Mouse (Mus musculus): ENCODE data around the gene Retsat. TPM values are rescaled to one million over a fixed set of nuclear protein-coding genes. Genes with fewer than 3 reads are reported as not detected.

Retsat gene
- polyA plus RNA-seq, 1 experiment from 2014 or later: 5.0 TPM

GRCm38 (mm10) chr6:72598791-72599557 is 699 bp downstream of the Retsat start:
- DNase-seq (ENCODE audit: low spot score, missing footprints) (peak; percentile 85), ATAC-seq (ENCODE audit: low FRiP score) (0 out of 2 replicates have a peak, but pooled peaks have one; percentile 6)
- Histone ChIP-seq H3K4me1 (ENCODE audit: control insufficient read depth, insufficient read depth, low read length) (peaks cover 9% of the 10 kb centered on the region), H3K4me3 (ENCODE audit: low read depth, low read length) (peak overlapping the region; percentile 59), H3K4me2 (peak overlapping the region; percentile 62), H3K36me3 (ENCODE audit: control insufficient read depth, insufficient read depth, low read length) (no peaks in the 10 kb centered on the region), H3K9ac (ENCODE audit: low read length) (peak overlapping the region; percentile 78), H3K27me3 (ENCODE audit: control insufficient read depth, insufficient read depth, low read length) (no peaks in the 10 kb centered on the region), H3K9me3 (ENCODE audit: control insufficient read depth, low read length) (no peaks in the 10 kb centered on the region), H3K27ac (ENCODE audit: low read depth, low read length) (no peak overlapping the region)
- WGBS: 56% methylated on average over 12 of the region's 12 CpGs

- no peaks in the 10 kb centered on the region for H3K27me3 ChIP-seq (ENCODE audit: control insufficient read depth, insufficient read depth, low read length)
- no peak overlapping the region for H3K4me3 ChIP-seq (ENCODE audit: low read depth, low read length)
- H3K4me2 ChIP-seq: no peak overlapping the region
- no peaks in the 10 kb centered on the region for H3K9me3 ChIP-seq (ENCODE audit: control insufficient read depth, low read length)
- WGBS: 80% methylated on average over 6 of the region's 6 CpGs
- no peaks in the 10 kb centered on the region for H3K36me3 ChIP-seq (ENCODE audit: control insufficient read depth, insufficient read depth, low read length)
- H3K9ac ChIP-seq (ENCODE audit: low read length): no peak overlapping the region
- H3K4me1 ChIP-seq (ENCODE audit: control insufficient read depth, insufficient read depth, low read length): peaks cover 9% of the 10 kb centered on the region
- ATAC-seq (ENCODE audit: low FRiP score): no peak
- H3K27ac ChIP-seq (ENCODE audit: low read depth, low read length): no peak overlapping the region
- no peak for DNase-seq (ENCODE audit: low spot score, missing footprints)
These were observed 1.9 kb downstream of the Retsat start for GRCm38 (mm10) chr6:72600216-72600615.

- Histone ChIP-seq H3K4me3 (ENCODE audit: low read depth, low read length) (no peak overlapping the region), H3K9ac (ENCODE audit: low read length) (no peak overlapping the region), H3K36me3 (ENCODE audit: control insufficient read depth, insufficient read depth, low read length) (no peaks in the 10 kb centered on the region), H3K27me3 (ENCODE audit: control insufficient read depth, insufficient read depth, low read length) (no peaks in the 10 kb centered on the region), H3K4me1 (ENCODE audit: control insufficient read depth, insufficient read depth, low read length) (peaks cover 9% of the 10 kb centered on the region), H3K27ac (ENCODE audit: low read depth, low read length) (no peak overlapping the region), H3K9me3 (ENCODE audit: control insufficient read depth, low read length) (no peaks in the 10 kb centered on the region), H3K4me2 (no peak overlapping the region)
- DNase-seq (ENCODE audit: low spot score, missing footprints): no peak
- ATAC-seq (ENCODE audit: low FRiP score): no peak
- 83% methylated on average over 12 of the region's 12 CpGs for WGBS
These were observed 2.5 kb downstream of the Retsat start for GRCm38 (mm10) chr6:72600771-72601170.

- H3K9ac ChIP-seq (ENCODE audit: low read length): no peak overlapping the region
- no peak overlapping the region for H3K27ac ChIP-seq (ENCODE audit: low read depth, low read length)
- no peaks in the 10 kb centered on the region for H3K27me3 ChIP-seq (ENCODE audit: control insufficient read depth, insufficient read depth, low read length)
- no peak overlapping the region for H3K4me2 ChIP-seq
- H3K36me3 ChIP-seq (ENCODE audit: control insufficient read depth, insufficient read depth, low read length): peaks cover 4% of the 10 kb centered on the region; the same call in 1 of the 2 replicates
- no peak for ATAC-seq (ENCODE audit: low FRiP score)
- no peak overlapping the region for H3K4me3 ChIP-seq (ENCODE audit: low read depth, low read length)
- H3K4me1 ChIP-seq (ENCODE audit: control insufficient read depth, insufficient read depth, low read length): peaks cover 9% of the 10 kb centered on the region
- 58% methylated on average over 1 of the region's 1 CpGs for WGBS
- no peaks in the 10 kb centered on the region for H3K9me3 ChIP-seq (ENCODE audit: control insufficient read depth, low read length)
- DNase-seq (ENCODE audit: low spot score, missing footprints): peak; percentile 93
These were observed 3.5 kb downstream of the Retsat start for GRCm38 (mm10) chr6:72601732-72602131.

- H3K27me3 ChIP-seq (ENCODE audit: control insufficient read depth, insufficient read depth, low read length): no peaks in the 10 kb centered on the region
- no peak for ATAC-seq (ENCODE audit: low FRiP score)
- H3K4me1 ChIP-seq (ENCODE audit: control insufficient read depth, insufficient read depth, low read length): 0 out of 2 replicates have a peak, but pooled peaks cover under 1% of the 10 kb centered on the region
- H3K9ac ChIP-seq (ENCODE audit: low read length): no peak overlapping the region
- no peaks in the 10 kb centered on the region for H3K9me3 ChIP-seq (ENCODE audit: control insufficient read depth, low read length)
- no peak overlapping the region for H3K27ac ChIP-seq (ENCODE audit: low read depth, low read length)
- WGBS: 86% methylated on average over 2 of the region's 2 CpGs
- peaks cover 4% of the 10 kb centered on the region; the same call in 1 of the 2 replicates for H3K36me3 ChIP-seq (ENCODE audit: control insufficient read depth, insufficient read depth, low read length)
- H3K4me3 ChIP-seq (ENCODE audit: low read depth, low read length): no peak overlapping the region
- no peak overlapping the region for H3K4me2 ChIP-seq
- no peak for DNase-seq (ENCODE audit: low spot score, missing footprints)
These were observed 5.8 kb downstream of the Retsat start for GRCm38 (mm10) chr6:72604066-72604465.

GRCm38 (mm10) chr6:72607060-72607459 is 8.8 kb downstream of the Retsat start:
- H3K4me2 ChIP-seq: no peak overlapping the region

GRCm38 (mm10) chr6:72607676-72608075 is 9.4 kb downstream of the Retsat start:
- Histone ChIP-seq H3K27me3 (ENCODE audit: control insufficient read depth, insufficient read depth, low read length) (no peaks in the 10 kb centered on the region), H3K9me3 (ENCODE audit: control insufficient read depth, low read length) (no peaks in the 10 kb centered on the region), H3K4me1 (ENCODE audit: control insufficient read depth, insufficient read depth, low read length) (no peaks in the 10 kb centered on the region), H3K27ac (ENCODE audit: low read depth, low read length) (no peak overlapping the region), H3K9ac (ENCODE audit: low read length) (no peak overlapping the region), H3K36me3 (ENCODE audit: control insufficient read depth, insufficient read depth, low read length) (peaks cover 16% of the 10 kb centered on the region), H3K4me2 (no peak overlapping the region), H3K4me3 (ENCODE audit: low read depth, low read length) (no peak overlapping the region)
- ATAC-seq (ENCODE audit: low FRiP score): no peak
- 94% methylated on average over 5 of the region's 5 CpGs for WGBS
- DNase-seq (ENCODE audit: low spot score, missing footprints): no peak

More at GRCm38 (mm10) chr6:72607060-72607459, 8.8 kb downstream of the Retsat start:
- WGBS: 83% methylated on average over 4 of the region's 4 CpGs
- DNase-seq (ENCODE audit: low spot score, missing footprints) (no peak), ATAC-seq (ENCODE audit: low FRiP score) (no peak)
- Histone ChIP-seq H3K9me3 (ENCODE audit: control insufficient read depth, low read length) (no peaks in the 10 kb centered on the region), H3K36me3 (ENCODE audit: control insufficient read depth, insufficient read depth, low read length) (peaks cover 16% of the 10 kb centered on the region), H3K9ac (ENCODE audit: low read length) (no peak overlapping the region), H3K4me3 (ENCODE audit: low read depth, low read length) (no peak overlapping the region), H3K4me1 (ENCODE audit: control insufficient read depth, insufficient read depth, low read length) (no peaks in the 10 kb centered on the region), H3K27ac (ENCODE audit: low read depth, low read length) (no peak overlapping the region), H3K27me3 (ENCODE audit: control insufficient read depth, insufficient read depth, low read length) (no peaks in the 10 kb centered on the region)

GRCm38 (mm10) chr6:72608662-72609184 is 10.4 kb downstream of the Retsat start:
- peaks cover 16% of the 10 kb centered on the region for H3K36me3 ChIP-seq (ENCODE audit: control insufficient read depth, insufficient read depth, low read length)
- H3K4me1 ChIP-seq (ENCODE audit: control insufficient read depth, insufficient read depth, low read length): no peaks in the 10 kb centered on the region
- H3K27ac ChIP-seq (ENCODE audit: low read depth, low read length): no peak overlapping the region
- no peaks in the 10 kb centered on the region for H3K27me3 ChIP-seq (ENCODE audit: control insufficient read depth, insufficient read depth, low read length)
- no peak overlapping the region for H3K4me2 ChIP-seq
- WGBS: 93% methylated on average over 4 of the region's 4 CpGs
- ATAC-seq (ENCODE audit: low FRiP score): no peak
- no peak overlapping the region for H3K4me3 ChIP-seq (ENCODE audit: low read depth, low read length)
- no peak for DNase-seq (ENCODE audit: low spot score, missing footprints)
- H3K9ac ChIP-seq (ENCODE audit: low read length): no peak overlapping the region
- H3K9me3 ChIP-seq (ENCODE audit: control insufficient read depth, low read length): no peaks in the 10 kb centered on the region

- peaks cover 5% of the 10 kb centered on the region for H3K4me1 ChIP-seq (ENCODE audit: control insufficient read depth, insufficient read depth, low read length)
- H3K36me3 ChIP-seq (ENCODE audit: control insufficient read depth, insufficient read depth, low read length): peaks cover 16% of the 10 kb centered on the region
- no peak overlapping the region for H3K9ac ChIP-seq (ENCODE audit: low read length)
- H3K9me3 ChIP-seq (ENCODE audit: control insufficient read depth, low read length): no peaks in the 10 kb centered on the region
- H3K4me3 ChIP-seq (ENCODE audit: low read depth, low read length): no peak overlapping the region
- no peak overlapping the region for H3K4me2 ChIP-seq
- H3K27ac ChIP-seq (ENCODE audit: low read depth, low read length): no peak overlapping the region
- WGBS: 89% methylated on average over 4 of the region's 4 CpGs
- DNase-seq (ENCODE audit: low spot score, missing footprints) (peak; percentile 14), ATAC-seq (ENCODE audit: low FRiP score) (no peak)
- no peaks in the 10 kb centered on the region for H3K27me3 ChIP-seq (ENCODE audit: control insufficient read depth, insufficient read depth, low read length)
These were observed 12.0 kb downstream of the Retsat start for GRCm38 (mm10) chr6:72610261-72610660.
